Mouse (Mus musculus) midbrain, embryonic 14.5 days (tissue): ENCODE results near the gene Adgrg1. TPM values are rescaled to one million over a fixed set of nuclear protein-coding genes. Genes with fewer than 3 reads are reported as not detected.
A peak's percentile ranks its signal among the peaks of the same experiment; 100 is the strongest.

Source experiments
- ATAC-seq: fragments of 200-750 bp; cut with Nextera tagmentation; 2 replicates; pipeline ENCODE4 v1.8.0; 2017; ENCODE audit warnings: moderate number of reproducible peaks, moderate library complexity; ENCODE audit not compliant: low FRiP score, low TSS enrichment
- DNase-seq: peaks from one replicate; pipeline ENCODE4 v3.0.0-alpha.2; 2015
- H3K27ac ChIP-seq: fragments of 300-500 bp; sonication (generic); replicated peaks from 2 replicates; pipeline ENCODE4 v1.5.1; 2014; ENCODE audit warnings: mild to moderate bottlenecking, low read depth, low read length, moderate library complexity
- H3K27me3 ChIP-seq: fragments of 300-500 bp; sonication (generic); 2 replicates; pipeline ENCODE4 v1.6.1; 2014; ENCODE audit warnings: low read length, control low read depth, mixed read lengths; ENCODE audit not compliant: control insufficient read depth, insufficient read depth
- H3K36me3 ChIP-seq: fragments of 300-500 bp; sonication (generic); 2 replicates; pipeline ENCODE4 v1.6.1; 2014; ENCODE audit warnings: low read length, control low read depth; ENCODE audit not compliant: control insufficient read depth, insufficient read depth
- H3K4me1 ChIP-seq: fragments of 300-500 bp; sonication (generic); 2 replicates; pipeline ENCODE4 v1.6.1; 2014; ENCODE audit warnings: mild to moderate bottlenecking, antibody characterized with exemption, low read length, control low read depth; ENCODE audit not compliant: control insufficient read depth, insufficient read depth
- H3K4me2 ChIP-seq: fragments of 300-500 bp; sonication (generic); 2 replicates; pipeline ENCODE4 v1.6.1; 2014; ENCODE audit warnings: mild to moderate bottlenecking, low read length, moderate library complexity
- H3K4me3 ChIP-seq: fragments of 300-500 bp; sonication (generic); replicated peaks from 2 replicates; pipeline ENCODE4 v1.5.1; 2014; ENCODE audit warnings: low read depth, low read length
- H3K9ac ChIP-seq: fragments of 300-500 bp; sonication (generic); replicated peaks from 2 replicates; pipeline ENCODE4 v1.6.1; 2014; ENCODE audit warnings: mild to moderate bottlenecking, low read length, moderate library complexity
- H3K9me3 ChIP-seq: fragments of 300-500 bp; sonication (generic); 2 replicates; pipeline ENCODE4 v1.6.1; 2016; ENCODE audit warnings: low read length, control low read depth, mixed read lengths; ENCODE audit not compliant: control insufficient read depth
- WGBS: fragments of 180-500 bp; shearing (Covaris S2); extraction: QIAGEN DNeasy Blood & Tissue Kit; methylation state at CpG from one replicate; pipeline ENCODE4 v1.1.7; 2014; 5-methylcytosine and 5-hydroxymethylcytosine counted together
- polyA plus RNA-seq: library from polyadenylated mRNA; unstranded; fragments of >200 nt; fragmentation: Nextera tagmentation; extraction: Ambion mirVana; gene quantifications from 2 replicates; pipeline ENCODE4 v1.2.1, GENCODE M21; 2014

Gene Adgrg1
- polyA plus RNA-seq, 1 experiment from 2014 or later, result 165 TPM

- no peaks in the 10 kb centered on the region for H3K4me1 ChIP-seq
- DNase-seq (no peak), ATAC-seq (no peak)
- 72% methylated on average over 3 of the region's 3 CpGs for WGBS
- H3K9ac ChIP-seq, result no peak overlapping the region
- no peaks in the 10 kb centered on the region for H3K9me3 ChIP-seq
- no peaks in the 10 kb centered on the region for H3K36me3 ChIP-seq
- H3K27me3 ChIP-seq, result no peaks in the 10 kb centered on the region
- H3K27ac ChIP-seq, result no peak overlapping the region
- no peak overlapping the region for H3K4me2 ChIP-seq
- no peak overlapping the region for H3K4me3 ChIP-seq
Observed at GRCm38 (mm10) chr8:95046982-95047381, 72.4 kb downstream of the Adgrg1 start.

DNA sequence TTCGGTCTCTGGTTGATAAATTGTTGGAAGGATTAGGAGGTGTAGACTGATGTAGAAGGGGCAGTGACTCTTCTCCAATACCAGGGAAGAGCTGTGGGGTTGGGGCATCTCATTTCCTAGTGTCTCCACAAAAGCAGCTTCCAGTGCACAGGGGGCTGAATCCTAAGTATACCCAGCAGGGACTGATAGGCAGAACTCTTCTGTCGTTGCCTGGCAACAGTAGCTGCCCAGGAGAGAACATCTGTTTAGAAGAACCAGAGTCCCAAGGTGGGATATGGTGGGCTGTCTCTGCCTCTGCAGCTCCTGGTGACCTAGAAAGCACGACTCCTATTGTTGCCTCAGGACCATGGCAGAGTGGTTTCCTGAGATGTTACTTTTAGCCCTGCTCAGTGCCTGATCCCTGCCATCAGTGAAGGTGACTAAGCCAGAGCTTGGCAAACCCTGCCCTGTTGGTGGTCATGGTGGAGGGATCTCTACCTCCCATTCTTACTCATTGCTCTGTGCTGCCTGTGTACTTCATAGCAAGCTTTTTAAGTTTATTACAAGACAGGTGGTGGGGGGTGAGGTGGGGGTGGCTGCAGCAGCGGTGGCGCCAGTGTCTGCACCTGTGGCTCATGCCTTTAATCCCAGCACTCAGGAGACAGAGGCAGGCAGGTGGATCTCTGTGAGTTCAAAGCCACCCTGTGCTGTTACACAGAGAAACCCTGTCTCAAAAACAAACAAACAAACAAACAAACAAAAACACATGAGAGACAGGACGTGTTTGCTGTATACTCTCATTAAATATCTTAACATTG, 73.5 kb downstream of the Adgrg1 start:
- Histone ChIP-seq H3K4me2 (no peak overlapping the region), H3K9ac (no peak overlapping the region), H3K4me1 (no peaks in the 10 kb centered on the region), H3K27ac (no peak overlapping the region), H3K4me3 (no peak overlapping the region), H3K36me3 (no peaks in the 10 kb centered on the region), H3K27me3 (no peaks in the 10 kb centered on the region), H3K9me3 (no peaks in the 10 kb centered on the region)
- ATAC-seq, result no peak
- peak; percentile 28 for DNase-seq
- WGBS, result 56% methylated on average over 6 of the region's 6 CpGs

GRCm38 (mm10) chr8:95049636-95050035, 75.1 kb downstream of the Adgrg1 start:
- Histone ChIP-seq H3K27me3 (no peaks in the 10 kb centered on the region), H3K27ac (no peak overlapping the region), H3K4me3 (no peak overlapping the region), H3K9me3 (no peaks in the 10 kb centered on the region), H3K4me2 (no peak overlapping the region), H3K36me3 (no peaks in the 10 kb centered on the region), H3K4me1 (no peaks in the 10 kb centered on the region), H3K9ac (no peak overlapping the region)
- no peak for ATAC-seq
- DNase-seq, result no peak
- WGBS, result 90% methylated on average over 2 of the region's 2 CpGs

GRCm38 (mm10) chr8:95054438-95054837, 79.9 kb downstream of the Adgrg1 start:
- DNase-seq (no peak), ATAC-seq (0 out of 2 replicates have a peak, but pooled peaks have one; percentile 24)
- no peaks in the 10 kb centered on the region for H3K27me3 ChIP-seq
- H3K4me3 ChIP-seq, result no peak overlapping the region
- H3K9ac ChIP-seq, result no peak overlapping the region
- no peaks in the 10 kb centered on the region for H3K9me3 ChIP-seq
- H3K4me1 ChIP-seq, result no peaks in the 10 kb centered on the region
- no peak overlapping the region for H3K4me2 ChIP-seq
- no peak overlapping the region for H3K27ac ChIP-seq
- no peaks in the 10 kb centered on the region for H3K36me3 ChIP-seq
- WGBS, result 65% methylated on average over 6 of the region's 6 CpGs

DNA sequence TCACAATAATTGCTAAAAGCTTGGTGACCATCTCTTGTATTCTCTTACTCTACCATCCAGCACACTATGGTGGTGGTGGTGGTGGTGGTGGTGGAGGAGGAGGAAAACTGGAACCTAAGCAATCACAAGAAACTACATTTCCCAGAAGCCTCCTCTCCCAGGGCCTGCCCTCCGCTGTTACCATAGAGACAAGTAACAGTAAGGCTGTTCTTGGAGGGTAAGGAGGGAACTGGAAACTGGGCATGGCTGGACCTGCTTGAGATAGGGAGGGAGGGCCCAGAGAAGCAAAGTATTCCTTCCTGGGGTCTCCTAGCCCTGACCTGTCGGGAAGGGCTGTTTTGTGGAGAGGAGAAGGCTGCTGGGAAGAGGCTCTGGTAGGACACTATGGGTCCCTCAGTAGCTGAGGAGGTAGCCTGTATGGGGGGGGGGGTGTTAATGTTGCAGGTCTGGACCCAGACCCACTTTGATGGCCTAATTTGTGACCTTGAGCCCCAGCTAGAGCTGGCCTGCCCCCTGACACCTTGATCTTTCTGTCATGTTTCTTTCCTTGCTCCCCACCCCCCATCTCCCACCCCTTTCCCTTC, 80.5 kb downstream of the Adgrg1 start, which contains the start of gene Drc7:
Gene Drc7 (plus strand): TSS at position 177 of the 584 bp plus-strand sequence.
- peak; percentile 74 for DNase-seq
- H3K4me3 ChIP-seq, result no peak within 1 kb of the TSS
- no peaks in the 10 kb centered on the region for H3K9me3 ChIP-seq
- no peaks in the 10 kb centered on the region for H3K36me3 ChIP-seq
- no peak within 1 kb of the TSS for H3K9ac ChIP-seq
- no peak within 1 kb of the TSS for H3K4me2 ChIP-seq
- 11% methylated on average over 2 of the region's 2 CpGs for WGBS
- H3K4me1 ChIP-seq, result no peaks in the 10 kb centered on the region
- ATAC-seq, result peak; percentile 57; the same call in 1 of the 2 replicates
- no peaks in the 10 kb centered on the region for H3K27me3 ChIP-seq
- no peak within 1 kb of the TSS for H3K27ac ChIP-seq

DNA sequence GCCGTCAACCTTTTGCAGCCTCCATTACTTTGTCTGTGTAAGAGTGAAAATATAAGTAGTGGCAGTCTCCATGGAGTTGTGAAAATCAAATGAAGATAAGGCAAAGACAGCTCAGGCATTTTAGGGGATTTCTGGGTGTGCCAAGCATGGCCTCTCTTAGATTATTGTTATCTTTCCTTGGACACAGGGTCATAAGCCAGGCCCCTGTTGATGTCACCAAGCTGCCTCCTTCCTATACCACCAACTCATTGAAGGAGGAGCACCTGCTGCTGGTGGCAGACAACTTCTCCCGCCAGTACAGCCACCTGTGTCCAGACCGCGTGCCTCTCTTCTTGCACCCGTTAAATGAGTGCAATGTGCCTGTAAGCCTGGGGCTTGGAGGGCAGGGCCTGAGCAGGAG, 81.9 kb downstream of the Adgrg1 start:
- Histone ChIP-seq H3K36me3 (no peaks in the 10 kb centered on the region), H3K4me1 (no peaks in the 10 kb centered on the region)
- WGBS, result 89% methylated on average over 5 of the region's 5 CpGs

DNA sequence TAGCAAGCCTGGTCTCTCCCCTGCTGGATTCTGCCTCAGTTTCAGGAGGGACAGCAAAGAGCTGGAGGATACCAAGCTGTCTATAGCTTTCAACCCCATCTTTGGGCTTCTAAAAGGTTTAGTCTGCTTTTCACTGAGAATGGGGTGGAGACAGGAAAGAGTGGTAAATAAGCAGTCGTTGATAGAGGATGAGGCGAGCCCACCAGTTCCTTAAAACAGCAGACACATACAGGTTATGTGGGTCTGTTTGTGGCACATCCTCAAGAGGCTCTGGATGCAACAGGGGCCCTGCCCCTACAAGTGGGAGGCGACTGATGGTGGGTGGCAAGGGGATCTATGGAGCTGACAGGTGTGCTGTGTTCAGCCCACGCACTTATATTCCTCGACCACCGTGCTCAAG, 84.1 kb downstream of the Adgrg1 start:
- H3K4me1 ChIP-seq, result no peaks in the 10 kb centered on the region
- H3K4me2 ChIP-seq, result no peak overlapping the region
- DNase-seq (no peak), ATAC-seq (no peak)
- no peak overlapping the region for H3K4me3 ChIP-seq
- WGBS, result 84% methylated on average over 6 of the region's 6 CpGs
- no peak overlapping the region for H3K9ac ChIP-seq
- H3K27ac ChIP-seq, result no peak overlapping the region
- no peaks in the 10 kb centered on the region for H3K27me3 ChIP-seq
- H3K36me3 ChIP-seq, result no peaks in the 10 kb centered on the region
- no peaks in the 10 kb centered on the region for H3K9me3 ChIP-seq

More for the DNA sequence above, 81.9 kb downstream of the Adgrg1 start:
- Histone ChIP-seq H3K27me3 (no peaks in the 10 kb centered on the region), H3K9me3 (no peaks in the 10 kb centered on the region), H3K9ac (no peak overlapping the region), H3K4me2 (no peak overlapping the region), H3K27ac (no peak overlapping the region), H3K4me3 (no peak overlapping the region)
- ATAC-seq (no peak), DNase-seq (no peak)

GRCm38 (mm10) chr8:95059812-95060533, 85.4 kb downstream of the Adgrg1 start:
- Histone ChIP-seq H3K27ac (no peak overlapping the region), H3K36me3 (no peaks in the 10 kb centered on the region), H3K4me1 (no peaks in the 10 kb centered on the region), H3K4me2 (no peak overlapping the region), H3K4me3 (no peak overlapping the region), H3K9me3 (no peaks in the 10 kb centered on the region), H3K9ac (no peak overlapping the region), H3K27me3 (no peaks in the 10 kb centered on the region)
- DNase-seq (no peak), ATAC-seq (no peak)
- 73% methylated on average over 6 of the region's 6 CpGs for WGBS
